Mouse (Mus musculus) thymus, postnatal 14 days (tissue): ENCODE measurements at regions not wholly inside any gene's neighbourhood (a gene's known extent, or its start where the extent isn't known, plus 50 kb on each side); places are given as distances from the start of the nearest gene placed in this dataset.

ENCODE experiments used
- DNase-seq: peaks from one replicate; pipeline ENCODE4 v3.0.0; 2021

- DNase-seq: no peak
Measured at GRCm38 (mm10) chr10:121150668-121151067, 116.9 kb downstream of the Wif1 start.

GRCm38 (mm10) chr10:121153625-121154024, 119.9 kb downstream of the Wif1 start:
- no peak for DNase-seq

GRCm38 (mm10) chr10:121160499-121160898, 126.7 kb downstream of the Wif1 start:
- DNase-seq: no peak

- no peak for DNase-seq
Measured at GRCm38 (mm10) chr10:121161201-121161600, 127.4 kb downstream of the Wif1 start.

GRCm38 (mm10) chr10:121174022-121174421, 140.3 kb downstream of the Wif1 start:
- DNase-seq: no peak

GRCm38 (mm10) chr10:121189139-121189538, 155.4 kb downstream of the Wif1 start:
- DNase-seq: peak; percentile 8

- DNase-seq: no peak
Measured at GRCm38 (mm10) chr10:121199236-121199635, 151.8 kb downstream of the Tbc1d30 start.

- no peak for DNase-seq
Measured at GRCm38 (mm10) chr10:121202531-121202930, 148.5 kb downstream of the Tbc1d30 start.

- DNase-seq: no peak
Measured at GRCm38 (mm10) chr10:121205551-121205950, 145.5 kb downstream of the Tbc1d30 start.

GRCm38 (mm10) chr10:121206002-121206742, 144.9 kb downstream of the Tbc1d30 start:
- no peak for DNase-seq

GRCm38 (mm10) chr10:121206743-121207039, 144.4 kb downstream of the Tbc1d30 start:
- no peak for DNase-seq
